Mouse (Mus musculus) G1E (cell line): ENCODE measurements around the gene Akap6. TPM values are rescaled to one million over a fixed set of nuclear protein-coding genes. Genes with fewer than 3 reads are reported as not detected.

Experiments
- ATAC-seq: 2 replicates; pipeline ENCODE4 v1.8.0; 2016; ENCODE audit warnings: mild to moderate bottlenecking; ENCODE audit not compliant: insufficient number of reproducible peaks, poor library complexity, low FRiP score, severe bottlenecking; ENCODE audit errors: extremely low read depth
- DNase-seq: peaks from one replicate; pipeline ENCODE4 v3.0.0; 2012; ENCODE audit warnings: low spot score
- H3K27me3 ChIP-seq: 2 replicates; pipeline ENCODE4 v1.6.1; 2012; ENCODE audit warnings: mild to moderate bottlenecking, low read length, inconsistent platforms; ENCODE audit not compliant: insufficient read depth
- H3K36me3 ChIP-seq: replicated peaks from 2 replicates; pipeline ENCODE3; 2012; ENCODE audit warnings: mild to moderate bottlenecking, inconsistent platforms
- H3K4me1 ChIP-seq: 2 replicates; pipeline ENCODE4 v1.6.1; 2012; ENCODE audit warnings: low read depth, low read length, inconsistent platforms, mixed read lengths; ENCODE audit not compliant: insufficient read depth
- H3K4me3 ChIP-seq: 2 replicates; pipeline ENCODE4 v1.5.1; 2012; ENCODE audit warnings: low read depth, mild to moderate bottlenecking, inconsistent platforms, low read length, moderate library complexity, mixed read lengths
- H3K9me3 ChIP-seq: replicated peaks from 2 replicates; pipeline ENCODE4 v1.6.1; 2012; ENCODE audit warnings: inconsistent platforms
- CTCF ChIP-seq: IDR thresholded peaks from 2 replicates; pipeline ENCODE4 v1.5.1; 2012; ENCODE audit warnings: low read depth, low read length, inconsistent platforms, mixed read lengths
- GATA1 ChIP-seq: IDR thresholded peaks from 2 replicates; pipeline ENCODE4 v1.6.1; 2012; ENCODE audit warnings: borderline replicate concordance, low read length, inconsistent platforms, mixed read lengths
- GATA2 ChIP-seq: IDR thresholded peaks from 2 replicates; pipeline ENCODE4 v1.6.1; 2012; ENCODE audit warnings: low read depth, low read length, inconsistent platforms, borderline replicate concordance
- POLR2AphosphoS5 ChIP-seq: IDR thresholded peaks from 2 replicates; pipeline ENCODE4 v1.6.1; 2012; ENCODE audit warnings: low read depth, low read length, inconsistent platforms; ENCODE audit not compliant: insufficient replicate concordance
- TAL1 ChIP-seq: conservative IDR thresholded peaks from 2 replicates; pipeline ENCODE4 v1.6.1; 2012; ENCODE audit warnings: low read depth, low read length, inconsistent platforms, mixed read lengths
- polyA plus RNA-seq: library from polyadenylated mRNA; stranded (reverse); fragments of >175 nt; gene quantifications from 2 replicates; pipeline ENCODE4 v1.2.3, GENCODE M21; 2012
- total RNA-seq, 2 experiments: library from RNA; stranded (forward) in 1 of 2; stranded (reverse) in 1 of 2; fragments of 200-1000 nt in 1 of 2; fragments of >200 nt in 1 of 2; fragmentation: Nextera tagmentation in 1 of 2; gene quantifications; 2 replicates each; pipeline ENCODE4 v1.2.3; 2014 to 2017

The Akap6 gene
- total and polyA plus RNA-seq, 3 experiments: 0.11 TPM; not detected in 2

- DNase-seq: no peak
- Histone ChIP-seq H3K9me3 (peaks cover 11% of the 10 kb centered on the region), H3K4me1 (no peaks in the 10 kb centered on the region), H3K27me3 (no peaks in the 10 kb centered on the region), H3K36me3 (no peaks in the 10 kb centered on the region), H3K4me3 (no peak overlapping the region)
- TF ChIP-seq POLR2AphosphoS5: no peak
- no peak for TF ChIP-seq TAL1
- TF ChIP-seq GATA1: no peak
- no peak for TF ChIP-seq CTCF
- TF ChIP-seq GATA2: no peak
- ATAC-seq: no peak
Observed at GRCm38 (mm10) chr12:52834074-52834473, 134.9 kb downstream of the Akap6 start.

GRCm38 (mm10) chr12:52834781-52835279, 135.6 kb downstream of the Akap6 start:
- DNase-seq (no peak), ATAC-seq (no peak)
- no peaks in the 10 kb centered on the region for H3K4me1 ChIP-seq
- H3K27me3 ChIP-seq: no peaks in the 10 kb centered on the region
- H3K9me3 ChIP-seq: peaks cover 14% of the 10 kb centered on the region
- no peak for TF ChIP-seq GATA2
- no peak overlapping the region for H3K4me3 ChIP-seq
- H3K36me3 ChIP-seq: no peaks in the 10 kb centered on the region

DNA sequence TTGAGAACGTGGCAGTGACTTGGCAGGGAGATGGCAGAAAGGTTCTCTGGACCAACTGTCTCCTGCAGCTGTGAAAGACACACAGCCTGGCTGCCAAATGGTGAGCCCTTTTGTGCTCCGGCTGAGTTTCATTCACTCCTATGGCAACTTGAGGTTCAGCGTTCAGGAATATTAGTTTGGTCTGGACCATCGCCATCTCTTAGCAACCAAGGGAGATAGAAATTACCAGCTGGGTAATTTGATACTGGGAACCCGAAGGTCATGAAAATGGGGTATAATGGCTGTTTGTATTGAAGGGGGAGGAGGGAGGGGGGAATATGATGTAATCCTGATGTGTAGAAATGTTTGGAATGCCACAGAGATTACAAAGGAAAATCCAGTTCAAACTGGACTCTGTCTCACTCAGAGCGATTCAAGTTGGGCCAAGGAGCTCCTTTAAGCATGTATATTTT, 136.1 kb downstream of the Akap6 start:
- Histone ChIP-seq H3K36me3 (no peaks in the 10 kb centered on the region), H3K4me1 (no peaks in the 10 kb centered on the region), H3K4me3 (no peak overlapping the region), H3K9me3 (peaks cover 14% of the 10 kb centered on the region), H3K27me3 (no peaks in the 10 kb centered on the region)
- no peak for ATAC-seq
- DNase-seq: no peak
- TF ChIP-seq CTCF (no peak), POLR2AphosphoS5 (no peak)

GRCm38 (mm10) chr12:52835914-52836546, 136.8 kb downstream of the Akap6 start:
- Histone ChIP-seq H3K4me1 (no peaks in the 10 kb centered on the region), H3K9me3 (peaks cover 14% of the 10 kb centered on the region), H3K4me3 (no peak overlapping the region), H3K36me3 (no peaks in the 10 kb centered on the region), H3K27me3 (no peaks in the 10 kb centered on the region)
- no peak for ATAC-seq
- TF ChIP-seq POLR2AphosphoS5 (no peak), GATA2 (no peak), GATA1 (no peak)
- no peak for DNase-seq

GRCm38 (mm10) chr12:52845982-52846381, 146.8 kb downstream of the Akap6 start:
- TF ChIP-seq GATA2 (no peak), GATA1 (no peak), POLR2AphosphoS5 (no peak), TAL1 (no peak), CTCF (no peak)
- ATAC-seq (no peak), DNase-seq (no peak)
- no peaks in the 10 kb centered on the region for H3K36me3 ChIP-seq
- H3K27me3 ChIP-seq: no peaks in the 10 kb centered on the region
- H3K9me3 ChIP-seq: peaks cover 25% of the 10 kb centered on the region
- H3K4me1 ChIP-seq: no peaks in the 10 kb centered on the region
- no peak overlapping the region for H3K4me3 ChIP-seq

- Histone ChIP-seq H3K27me3 (no peaks in the 10 kb centered on the region), H3K36me3 (no peaks in the 10 kb centered on the region), H3K9me3 (peaks cover 29% of the 10 kb centered on the region), H3K4me1 (no peaks in the 10 kb centered on the region), H3K4me3 (no peak overlapping the region)
- DNase-seq (no peak), ATAC-seq (no peak)
- TF ChIP-seq CTCF: no peak
- TF ChIP-seq GATA2: no peak
- TF ChIP-seq POLR2AphosphoS5: no peak
- TF ChIP-seq TAL1: no peak
- TF ChIP-seq GATA1: no peak
Observed at GRCm38 (mm10) chr12:52847020-52847419, 147.8 kb downstream of the Akap6 start.

- no peaks in the 10 kb centered on the region for H3K27me3 ChIP-seq
- no peak overlapping the region for H3K4me3 ChIP-seq
- ATAC-seq (no peak), DNase-seq (no peak)
- H3K4me1 ChIP-seq: no peaks in the 10 kb centered on the region
- TF ChIP-seq GATA2 (no peak), POLR2AphosphoS5 (no peak), GATA1 (no peak), CTCF (no peak), TAL1 (no peak)
- H3K36me3 ChIP-seq: no peaks in the 10 kb centered on the region
- H3K9me3 ChIP-seq: peaks cover 29% of the 10 kb centered on the region
Observed at GRCm38 (mm10) chr12:52847830-52848518, 148.8 kb downstream of the Akap6 start.
